Mouse (Mus musculus): ENCODE results near the gene Gm49403. TPM values are rescaled to one million over a fixed set of nuclear protein-coding genes. Genes with fewer than 3 reads are reported as not detected.
"Not testable (repeated sequence)": the region's sequence is repeated elsewhere in the genome, so short reads cannot be mapped to it uniquely, and the experiment has no call there.

Gm49403 gene
- total RNA-seq (2021) = not detected
- long read RNA-seq, experiment 1 = 0 reads
- long read RNA-seq, experiment 2 = 0 reads

GRCm38 (mm10) chr19:8883616-8884015 lies at the start of gene Gm49403, which contains the start of gene Lbhd1:
Gene Gm49403 (plus strand): TSS chr19:8883930.
Gene Lbhd1 (plus strand): TSS chr19:8883732.
- no peak for DNase-seq
- intact Hi-C loops (cut with DNase I) = no loop called here

GRCm38 (mm10) chr19:8836327-8836726 lies 47.4 kb upstream of the Gm49403 start:
- intact Hi-C loops (cut with DNase I); DNase-seq: not testable (repeated sequence)

GRCm38 (mm10) chr19:8837251-8837791 lies 46.4 kb upstream of the Gm49403 start, which contains the start of gene Bscl2:
Gene Bscl2 (plus strand): TSS chr19:8837467.
- intact Hi-C loops (cut with DNase I) = no loop called here
- peak; percentile 78 to 84 for DNase-seq

GRCm38 (mm10) chr19:8838041-8838730 lies 45.5 kb upstream of the Gm49403 start:
- intact Hi-C loops (cut with DNase I) = no loop called here
- peak; percentile 24 to 45 for DNase-seq

GRCm38 (mm10) chr19:8839103-8839907 lies 44.4 kb upstream of the Gm49403 start, which contains the start of gene Gng3:
Gene Gng3 (minus strand): TSS chr19:8839194.
- intact Hi-C loops (cut with DNase I) = no loop called here
- DNase-seq = no peak

GRCm38 (mm10) chr19:8839908-8840791 lies 43.6 kb upstream of the Gm49403 start:
- intact Hi-C loops (cut with DNase I) = loop anchor here (5.0 kb wide), 2 partner anchors 47 to 127 kb away; partner anchors contain the start of genes 1810009A15Rik, Eef1g and Gm49416

GRCm38 (mm10) chr19:8841012-8841411 lies 42.7 kb upstream of the Gm49403 start:
- no peak for DNase-seq
- intact Hi-C loops (cut with DNase I) = loop anchor here (5.0 kb wide), 2 partner anchors 46 to 126 kb away; partner anchors contain the start of genes 1810009A15Rik, Eef1g and Gm49416

More at GRCm38 (mm10) chr19:8839908-8840791, 43.6 kb upstream of the Gm49403 start:
- peak; percentile 70 to 79 for DNase-seq

- no peak for DNase-seq
- intact Hi-C loops (cut with DNase I) = loop anchor here (5.0 kb wide), 2 partner anchors 44 to 124 kb away; partner anchors contain the start of genes 1810009A15Rik, Eef1g and Gm49416
Observed at GRCm38 (mm10) chr19:8842961-8843360, 40.8 kb upstream of the Gm49403 start.

- DNase-seq = peak; percentile 79 to 88
- intact Hi-C loops (cut with DNase I) = loop anchor here (5.0 kb wide), 2 partner anchors 43 to 123 kb away; partner anchors contain the start of genes 1810009A15Rik, Eef1g and Gm49416
Observed at GRCm38 (mm10) chr19:8844371-8845129, 39.2 kb upstream of the Gm49403 start.

GRCm38 (mm10) chr19:8848356-8848755 lies 35.4 kb upstream of the Gm49403 start:
- DNase-seq = no peak
- intact Hi-C loops (cut with DNase I) = no loop called here

- intact Hi-C loops (cut with DNase I) = no loop called here
Observed at GRCm38 (mm10) chr19:8850402-8850901, 33.3 kb upstream of the Gm49403 start, which contains the start of gene Lrrn4cl. Gene Lrrn4cl (plus strand): TSS chr19:8850768.

GRCm38 (mm10) chr19:8851639-8852038 lies 32.1 kb upstream of the Gm49403 start:
- intact Hi-C loops (cut with DNase I) = no loop called here
- DNase-seq = no peak

More at GRCm38 (mm10) chr19:8850402-8850901, 33.3 kb upstream of the Gm49403 start, which contains the start of gene Lrrn4cl:
- DNase-seq = peak; percentile 25 to 57

GRCm38 (mm10) chr19:8852236-8852928 lies 31.3 kb upstream of the Gm49403 start:
- peak in 1 of 2 experiments; percentile 13 for DNase-seq
- intact Hi-C loops (cut with DNase I) = no loop called here

- intact Hi-C loops (cut with DNase I) = no loop called here
- DNase-seq = no peak
Observed at GRCm38 (mm10) chr19:8853117-8853516, 30.6 kb upstream of the Gm49403 start.

GRCm38 (mm10) chr19:8857689-8858088 lies 26.0 kb upstream of the Gm49403 start:
- intact Hi-C loops (cut with DNase I) = loop anchor here (2.0 to 5.0 kb wide), 2 partner anchors 120 to 253 kb away; no protein-coding TSS in a partner anchor
- peak; percentile 47 to 71 for DNase-seq

GRCm38 (mm10) chr19:8859018-8859417 lies 24.7 kb upstream of the Gm49403 start:
- intact Hi-C loops (cut with DNase I) = loop anchor here (5.0 kb wide), 1 partner anchor 118 kb away; no protein-coding TSS in a partner anchor

GRCm38 (mm10) chr19:8864265-8864664 lies 19.5 kb upstream of the Gm49403 start:
- intact Hi-C loops (cut with DNase I) = no loop called here
- no peak for DNase-seq

More at GRCm38 (mm10) chr19:8859018-8859417, 24.7 kb upstream of the Gm49403 start:
- DNase-seq = peak in 1 of 2 experiments; percentile 23
